Mouse (Mus musculus) lung, embryonic 15.5 days (tissue): ENCODE data around the gene Cdyl. TPM values are rescaled to one million over a fixed set of nuclear protein-coding genes. Genes with fewer than 3 reads are reported as not detected.
A peak's percentile ranks its signal among the peaks of the same experiment; 100 is the strongest.

Source experiments
- ATAC-seq: fragments of 200-750 bp; cut with Nextera tagmentation; 2 replicates; pipeline ENCODE4 v1.8.0; 2017; ENCODE audit warnings: moderate number of reproducible peaks, borderline replicate concordance; ENCODE audit not compliant: low FRiP score, low TSS enrichment; ENCODE audit errors: extremely low read depth
- H3K27ac ChIP-seq: fragments of 300-500 bp; sonication (generic); 2 replicates; pipeline ENCODE4 v1.5.1; 2015; ENCODE audit warnings: moderate library complexity, mild to moderate bottlenecking, inconsistent platforms
- H3K27me3 ChIP-seq: fragments of 300-500 bp; sonication (generic); 2 replicates; pipeline ENCODE4 v1.6.1; 2015; ENCODE audit warnings: inconsistent platforms
- H3K36me3 ChIP-seq: fragments of 300-500 bp; sonication (generic); 2 replicates; pipeline ENCODE4 v1.6.1; 2015; ENCODE audit warnings: inconsistent platforms
- H3K4me1 ChIP-seq: fragments of 300-500 bp; sonication (generic); 2 replicates; pipeline ENCODE4 v1.6.1; 2015; ENCODE audit warnings: inconsistent platforms
- H3K4me2 ChIP-seq: fragments of 300-500 bp; sonication (generic); 2 replicates; pipeline ENCODE4 v1.6.1; 2015; ENCODE audit warnings: inconsistent platforms, mild to moderate bottlenecking, moderate library complexity
- H3K4me3 ChIP-seq: fragments of 300-500 bp; sonication (generic); 2 replicates; pipeline ENCODE4 v1.5.1; 2015; ENCODE audit warnings: mild to moderate bottlenecking, inconsistent platforms
- H3K9ac ChIP-seq: fragments of 300-500 bp; sonication (generic); 2 replicates; pipeline ENCODE4 v1.6.1; 2015; ENCODE audit warnings: inconsistent platforms
- H3K9me3 ChIP-seq: fragments of 300-500 bp; sonication (generic); 2 replicates; pipeline ENCODE4 v1.6.1; 2016; ENCODE audit warnings: inconsistent platforms
- WGBS: fragments of 180-500 bp; shearing (Covaris S2); methylation state at CpG from one replicate; pipeline ENCODE4 v1.1.7; 2015; 5-methylcytosine and 5-hydroxymethylcytosine counted together
- polyA plus RNA-seq: library from polyadenylated mRNA; unstranded; fragments of >200 nt; fragmentation: Nextera tagmentation; extraction: Ambion mirVana; gene quantifications from 2 replicates; pipeline ENCODE4 v1.2.1, GENCODE M21; 2015

The Cdyl gene
- polyA plus RNA-seq, 1 experiment from 2014 or later, result 15.7 TPM

GRCm38 (mm10) chr13:35652851-35653250 is 6.8 kb upstream of the Cdyl start:
- 82% methylated on average over 4 of the region's 4 CpGs for WGBS
- H3K4me2 ChIP-seq, result no peak overlapping the region
- ATAC-seq, result no peak

GRCm38 (mm10) chr13:35656853-35657252 is 2.8 kb upstream of the Cdyl start:
- WGBS, result 80% methylated on average over 2 of the region's 2 CpGs
- H3K4me3 ChIP-seq, result no peak overlapping the region
- H3K9me3 ChIP-seq, result no peaks in the 10 kb centered on the region
- no peak overlapping the region for H3K9ac ChIP-seq
- no peaks in the 10 kb centered on the region for H3K36me3 ChIP-seq
- no peaks in the 10 kb centered on the region for H3K27me3 ChIP-seq
- H3K4me1 ChIP-seq, result no peaks in the 10 kb centered on the region
- no peak overlapping the region for H3K4me2 ChIP-seq
- no peak overlapping the region for H3K27ac ChIP-seq
- ATAC-seq, result no peak

More at GRCm38 (mm10) chr13:35652851-35653250, 6.8 kb upstream of the Cdyl start:
- H3K9me3 ChIP-seq, result no peaks in the 10 kb centered on the region
- H3K4me3 ChIP-seq, result no peak overlapping the region
- no peak overlapping the region for H3K9ac ChIP-seq
- no peak overlapping the region for H3K27ac ChIP-seq
- no peaks in the 10 kb centered on the region for H3K27me3 ChIP-seq
- no peaks in the 10 kb centered on the region for H3K4me1 ChIP-seq
- H3K36me3 ChIP-seq, result no peaks in the 10 kb centered on the region

- no peak overlapping the region for H3K27ac ChIP-seq
- H3K27me3 ChIP-seq, result no peaks in the 10 kb centered on the region
- no peak overlapping the region for H3K9ac ChIP-seq
- H3K36me3 ChIP-seq, result no peaks in the 10 kb centered on the region
- H3K4me1 ChIP-seq, result no peaks in the 10 kb centered on the region
- no peak overlapping the region for H3K4me2 ChIP-seq
- no peak overlapping the region for H3K4me3 ChIP-seq
- H3K9me3 ChIP-seq, result no peaks in the 10 kb centered on the region
- ATAC-seq, result no peak
- WGBS, result 74% methylated on average over 3 of the region's 3 CpGs
These were observed 5.8 kb downstream of the Cdyl start for GRCm38 (mm10) chr13:35665456-35665855.

GRCm38 (mm10) chr13:35669910-35670469 is 10.4 kb downstream of the Cdyl start:
- 50% methylated on average over 4 of the region's 4 CpGs for WGBS

GRCm38 (mm10) chr13:35670875-35671274 is 11.2 kb downstream of the Cdyl start:
- no peaks in the 10 kb centered on the region for H3K36me3 ChIP-seq
- no peak overlapping the region for H3K27ac ChIP-seq
- no peak overlapping the region for H3K9ac ChIP-seq
- ATAC-seq, result no peak
- no peaks in the 10 kb centered on the region for H3K27me3 ChIP-seq
- H3K4me2 ChIP-seq, result no peak overlapping the region
- 88% methylated on average over 4 of the region's 4 CpGs for WGBS
- no peak overlapping the region for H3K4me3 ChIP-seq
- H3K9me3 ChIP-seq, result no peaks in the 10 kb centered on the region
- no peaks in the 10 kb centered on the region for H3K4me1 ChIP-seq

More at GRCm38 (mm10) chr13:35669910-35670469, 10.4 kb downstream of the Cdyl start:
- Histone ChIP-seq H3K9ac (no peak overlapping the region), H3K27ac (no peak overlapping the region), H3K27me3 (no peaks in the 10 kb centered on the region), H3K4me2 (no peak overlapping the region), H3K36me3 (no peaks in the 10 kb centered on the region), H3K4me3 (no peak overlapping the region), H3K9me3 (no peaks in the 10 kb centered on the region), H3K4me1 (no peaks in the 10 kb centered on the region)
- ATAC-seq, result no peak

- Histone ChIP-seq H3K4me1 (no peaks in the 10 kb centered on the region), H3K4me3 (no peak overlapping the region), H3K9ac (no peak overlapping the region), H3K36me3 (no peaks in the 10 kb centered on the region), H3K27me3 (no peaks in the 10 kb centered on the region), H3K27ac (no peak overlapping the region), H3K4me2 (no peak overlapping the region), H3K9me3 (no peaks in the 10 kb centered on the region)
- 87% methylated on average over 1 of the region's 1 CpGs for WGBS
- ATAC-seq, result no peak
These were observed 17.3 kb downstream of the Cdyl start for GRCm38 (mm10) chr13:35676921-35677320.

GRCm38 (mm10) chr13:35677433-35678051 is 17.9 kb downstream of the Cdyl start:
- peak; percentile 70; the same call in 1 of the 2 replicates for ATAC-seq
- WGBS, result 63% methylated on average over 7 of the region's 7 CpGs
- Histone ChIP-seq H3K27ac (no peak overlapping the region), H3K9me3 (no peaks in the 10 kb centered on the region), H3K4me2 (no peak overlapping the region), H3K36me3 (no peaks in the 10 kb centered on the region), H3K27me3 (no peaks in the 10 kb centered on the region), H3K4me3 (no peak overlapping the region), H3K4me1 (no peaks in the 10 kb centered on the region), H3K9ac (no peak overlapping the region)

- no peaks in the 10 kb centered on the region for H3K9me3 ChIP-seq
- H3K4me2 ChIP-seq, result no peak overlapping the region
- no peaks in the 10 kb centered on the region for H3K4me1 ChIP-seq
- H3K4me3 ChIP-seq, result no peak overlapping the region
- no peaks in the 10 kb centered on the region for H3K36me3 ChIP-seq
- no peaks in the 10 kb centered on the region for H3K27me3 ChIP-seq
- ATAC-seq, result no peak
- WGBS, result 89% methylated on average over 6 of the region's 6 CpGs
- H3K27ac ChIP-seq, result no peak overlapping the region
- no peak overlapping the region for H3K9ac ChIP-seq
These were observed 19.1 kb downstream of the Cdyl start for GRCm38 (mm10) chr13:35678691-35679090.

- Histone ChIP-seq H3K4me2 (no peak overlapping the region), H3K36me3 (no peaks in the 10 kb centered on the region), H3K27ac (no peak overlapping the region), H3K9me3 (no peaks in the 10 kb centered on the region), H3K27me3 (no peaks in the 10 kb centered on the region), H3K4me3 (no peak overlapping the region), H3K9ac (no peak overlapping the region), H3K4me1 (0 out of 2 replicates have a peak, but pooled peaks cover 3% of the 10 kb centered on the region)
- ATAC-seq, result no peak
- WGBS, result 72% methylated on average over 3 of the region's 3 CpGs
These were observed 21.7 kb downstream of the Cdyl start for GRCm38 (mm10) chr13:35681361-35681760.

- H3K36me3 ChIP-seq, result no peaks in the 10 kb centered on the region
- H3K9me3 ChIP-seq, result no peaks in the 10 kb centered on the region
- ATAC-seq, result peak; percentile 42; the same call in 1 of the 2 replicates
- 49% methylated on average over 8 of the region's 8 CpGs for whole genome bisulfite sequencing
- H3K4me3 ChIP-seq, result no peak overlapping the region
- 0 out of 2 replicates have a peak, but pooled peaks cover 3% of the 10 kb centered on the region for H3K4me1 ChIP-seq
- H3K9ac ChIP-seq, result no peak overlapping the region
- no peak overlapping the region for H3K4me2 ChIP-seq
- no peaks in the 10 kb centered on the region for H3K27me3 ChIP-seq
- H3K27ac ChIP-seq, result no peak overlapping the region
These were observed 26.6 kb downstream of the Cdyl start for GRCm38 (mm10) chr13:35686273-35686672.

GRCm38 (mm10) chr13:35689560-35689959 is 29.9 kb downstream of the Cdyl start:
- no peak for ATAC-seq
- Histone ChIP-seq H3K36me3 (no peaks in the 10 kb centered on the region), H3K9me3 (no peaks in the 10 kb centered on the region)

GRCm38 (mm10) chr13:35717658-35718057 is 58.0 kb downstream of the Cdyl start:
- Histone ChIP-seq H3K4me3 (no peak overlapping the region), H3K9me3 (no peaks in the 10 kb centered on the region), H3K36me3 (no peaks in the 10 kb centered on the region), H3K27ac (no peak overlapping the region), H3K9ac (no peak overlapping the region), H3K4me2 (no peak overlapping the region), H3K4me1 (no peaks in the 10 kb centered on the region), H3K27me3 (no peaks in the 10 kb centered on the region)
- WGBS, result 80% methylated on average over 4 of the region's 4 CpGs
- no peak for ATAC-seq

More at GRCm38 (mm10) chr13:35689560-35689959, 29.9 kb downstream of the Cdyl start:
- Histone ChIP-seq H3K4me1 (0 out of 2 replicates have a peak, but pooled peaks cover 3% of the 10 kb centered on the region), H3K9ac (no peak overlapping the region), H3K27ac (no peak overlapping the region), H3K4me2 (no peak overlapping the region), H3K27me3 (no peaks in the 10 kb centered on the region), H3K4me3 (no peak overlapping the region)
- WGBS, result 75% methylated on average over 3 of the region's 3 CpGs
